Mouse (Mus musculus) heart, adult 2 months (tissue): ENCODE measurements around the gene Slc16a9.

Source experiments
- CTCF ChIP-seq: fragments of 200-600 bp; IDR thresholded peaks from 2 replicates; pipeline ENCODE4 v1.8.1; 2022; ENCODE audit warnings: antibody characterized with exemption, mild to moderate bottlenecking, moderate library complexity
- POLR2A ChIP-seq: fragments of 200-500 bp; IDR thresholded peaks from 2 replicates; pipeline ENCODE4 v1.6.1; 2011; ENCODE audit warnings: mild to moderate bottlenecking, low read depth, low read length, control low read depth; ENCODE audit not compliant: insufficient read depth

- TF ChIP-seq POLR2A (no peak), CTCF (no peak)
These were observed 2.0 kb upstream of the Slc16a9 start for GRCm38 (mm10) chr10:70242751-70243444.
